Mouse (Mus musculus) heart, embryonic 14.5 days (tissue): ENCODE results near the gene Gm49396. TPM values are rescaled to one million over a fixed set of nuclear protein-coding genes. Genes with fewer than 3 reads are reported as not detected.

Experiments used
- microRNA-seq: library from miRNA; unstranded; fragments of <30 nt; microRNA quantifications from one replicate; pipeline ENCODE4, GENCODE M21; 2016
- polyA plus RNA-seq: library from polyadenylated mRNA; unstranded; fragments of >200 nt; fragmentation: Nextera tagmentation; extraction: Ambion mirVana; gene quantifications from 2 replicates; pipeline ENCODE4 v1.2.1, GENCODE M21; 2014

Gm49396 gene
- polyA plus RNA-seq, 1 experiment from 2014 or later = 5.3 TPM

Small RNAs within 50 kb of the gene (microRNA-seq; reads per million reads assigned to microRNA genes)
- gene Gm38670 (2.5 reads per million), gene Mir3569 (not detected)

Other genes starting within 250 kb of the Gm49396 start
- gene Syne4, start 248.5 kb upstream of the Gm49396 start, polyA plus RNA-seq = 8.1 and 13.0 TPM in 2 replicates
- not detected in 2 replicates for gene E130208F15Rik, start 241.6 kb upstream of the Gm49396 start, polyA plus RNA-seq
- 17.9 and 18.7 TPM in 2 replicates for gene Sdhaf1, start 239.4 kb upstream of the Gm49396 start, polyA plus RNA-seq
- gene Lrfn3, start 200.6 kb upstream of the Gm49396 start, polyA plus RNA-seq = 0.86 and 1.3 TPM in 2 replicates
- gene Tyrobp, start 149.6 kb upstream of the Gm49396 start, polyA plus RNA-seq = 37.1 and 44.5 TPM in 2 replicates
- gene Hcst, start 143.5 kb upstream of the Gm49396 start, polyA plus RNA-seq = 0.54 and 0.89 TPM in 2 replicates
- 1.00 and 1.1 TPM in 2 replicates for gene Nfkbid, start 141.6 kb upstream of the Gm49396 start, polyA plus RNA-seq
- gene Aplp1, start 117.8 kb upstream of the Gm49396 start, polyA plus RNA-seq = 14.7 and 21.2 TPM in 2 replicates
- gene Kirrel2, start 105.7 kb upstream of the Gm49396 start, polyA plus RNA-seq = 0.05 and 0.26 TPM in 2 replicates
- gene Nphs1, start 105.0 kb upstream of the Gm49396 start, polyA plus RNA-seq = 0.08 and 0.14 TPM in 2 replicates
- not detected in 2 replicates for gene Prodh2, start 69.7 kb upstream of the Gm49396 start, polyA plus RNA-seq
- 7.2 and 9.0 TPM in 2 replicates for gene Arhgap33, start 28.3 kb upstream of the Gm49396 start, polyA plus RNA-seq
- gene Hspb6, start 11.2 kb upstream of the Gm49396 start, polyA plus RNA-seq = 141 and 155 TPM in 2 replicates
- 11.0 and 11.6 TPM in 2 replicates for gene Proser3, start 11.0 kb upstream of the Gm49396 start, polyA plus RNA-seq
- gene Lin37, start 3.5 kb upstream of the Gm49396 start, polyA plus RNA-seq = 27.4 and 31.3 TPM in 2 replicates
- gene U2af1l4, start within 50 bp of the Gm49396 start, polyA plus RNA-seq = 110 and 115 TPM in 2 replicates
- gene Psenen, start 283 bp downstream of the Gm49396 start, polyA plus RNA-seq = 101 and 107 TPM in 2 replicates
- 2.4 and 2.7 TPM in 2 replicates for gene Igflr1, start 2.1 kb downstream of the Gm49396 start, polyA plus RNA-seq
- 8.0 and 9.7 TPM in 2 replicates for gene Kmt2b, start 25.4 kb downstream of the Gm49396 start, polyA plus RNA-seq
- 0.11 and 0.19 TPM in 2 replicates for gene Zbtb32, start 35.6 kb downstream of the Gm49396 start, polyA plus RNA-seq
- 0.32 TPM in 1 of 2 replicates, not detected in the other for gene Upk1a, start 49.5 kb downstream of the Gm49396 start, polyA plus RNA-seq
- 2,519 and 2,589 TPM in 2 replicates for gene Cox6b1, start 62.8 kb downstream of the Gm49396 start, polyA plus RNA-seq
- gene Etv2, start 72.5 kb downstream of the Gm49396 start, polyA plus RNA-seq = 0.19 TPM in 1 of 2 replicates, not detected in the other
- gene Rbm42, start 87.0 kb downstream of the Gm49396 start, polyA plus RNA-seq = 72.5 and 75.5 TPM in 2 replicates
- gene Haus5, start 101.7 kb downstream of the Gm49396 start, polyA plus RNA-seq = 26.1 and 27.6 TPM in 2 replicates
- gene Pmis2, start 108.3 kb downstream of the Gm49396 start, polyA plus RNA-seq = not detected in 2 replicates
- gene 2200002J24Rik, start 135.6 kb downstream of the Gm49396 start, polyA plus RNA-seq = 1.3 and 2.8 TPM in 2 replicates
- gene Atp4a, start 148.9 kb downstream of the Gm49396 start, polyA plus RNA-seq = 0.22 and 0.42 TPM in 2 replicates
- gene Tmem147, start 166.2 kb downstream of the Gm49396 start, polyA plus RNA-seq = 205 and 215 TPM in 2 replicates
- 0.43 and 0.44 TPM in 2 replicates for gene Gapdhs, start 180.3 kb downstream of the Gm49396 start, polyA plus RNA-seq
- 0.57 and 0.84 TPM in 2 replicates for gene Sbsn, start 188.1 kb downstream of the Gm49396 start, polyA plus RNA-seq
- gene Dmkn, start 200.4 kb downstream of the Gm49396 start, polyA plus RNA-seq = 0.81 and 1.5 TPM in 2 replicates
- 1.1 TPM in 1 of 2 replicates, not detected in the other for gene Krtdap, start 224.6 kb downstream of the Gm49396 start, polyA plus RNA-seq